Mouse (Mus musculus) limb, embryonic 14.5 days (tissue): ENCODE data around the gene Ttc17. TPM values are rescaled to one million over a fixed set of nuclear protein-coding genes. Genes with fewer than 3 reads are reported as not detected.

Experiments used
- ATAC-seq: fragments of 200-750 bp; cut with Nextera tagmentation; 2 replicates; pipeline ENCODE4 v1.8.0; 2017; ENCODE audit warnings: low read depth, moderate number of reproducible peaks, moderate TSS enrichment; ENCODE audit not compliant: low FRiP score
- DNase-seq: peaks from one replicate; pipeline ENCODE4 v3.0.0-alpha.2; 2015; ENCODE audit warnings: low spot score
- H3K27ac ChIP-seq: fragments of 300-500 bp; sonication (generic); replicated peaks from 2 replicates; pipeline ENCODE4 v1.5.1; 2014; ENCODE audit warnings: low read depth, mild to moderate bottlenecking, low read length, moderate library complexity, mixed read lengths
- H3K27me3 ChIP-seq: fragments of 300-500 bp; sonication (generic); 2 replicates; pipeline ENCODE4 v1.6.1; 2014; ENCODE audit warnings: low read length, mixed read lengths; ENCODE audit not compliant: control insufficient read depth, insufficient read depth
- H3K36me3 ChIP-seq: fragments of 300-500 bp; sonication (generic); 2 replicates; pipeline ENCODE4 v1.6.1; 2014; ENCODE audit warnings: mild to moderate bottlenecking, low read length, moderate library complexity, mixed read lengths; ENCODE audit not compliant: control insufficient read depth, insufficient read depth
- H3K4me1 ChIP-seq: fragments of 300-500 bp; sonication (generic); 2 replicates; pipeline ENCODE4 v1.6.1; 2014; ENCODE audit warnings: antibody characterized with exemption, low read length, mixed read lengths; ENCODE audit not compliant: control insufficient read depth, insufficient read depth
- H3K4me2 ChIP-seq: fragments of 300-500 bp; sonication (generic); replicated peaks from 2 replicates; pipeline ENCODE4 v1.6.1; 2014; ENCODE audit warnings: low read depth, mild to moderate bottlenecking, low read length, moderate library complexity; ENCODE audit not compliant: severe bottlenecking
- H3K4me3 ChIP-seq: fragments of 300-500 bp; sonication (generic); replicated peaks from 2 replicates; pipeline ENCODE4 v1.5.1; 2014; ENCODE audit warnings: low read length
- H3K9ac ChIP-seq: fragments of 300-500 bp; sonication (generic); 2 replicates; pipeline ENCODE4 v1.6.1; 2014; ENCODE audit warnings: mild to moderate bottlenecking, low read depth, low read length, moderate library complexity; ENCODE audit not compliant: severe bottlenecking
- H3K9me3 ChIP-seq: fragments of 300-500 bp; sonication (generic); 2 replicates; pipeline ENCODE4 v1.6.1; 2016; ENCODE audit warnings: low read length; ENCODE audit not compliant: control insufficient read depth
- POLR2A ChIP-seq: fragments of 200-500 bp; IDR thresholded peaks from 2 replicates; pipeline ENCODE4 v1.8.0; 2012; ENCODE audit warnings: inconsistent platforms, mild to moderate bottlenecking, moderate library complexity, borderline replicate concordance; ENCODE audit not compliant: insufficient read depth, insufficient read length; ENCODE audit errors: extremely low read depth
- WGBS: fragments of 180-500 bp; shearing (Covaris S2); extraction: QIAGEN DNeasy Blood & Tissue Kit; methylation state at CpG from one replicate; pipeline ENCODE4 v1.1.7; 2014; 5-methylcytosine and 5-hydroxymethylcytosine counted together
- polyA plus RNA-seq, 2 experiments: library from polyadenylated mRNA; depleted of rRNA in 1 of 2; stranded (reverse) in 1 of 2; unstranded in 1 of 2; fragments of >200 nt; fragmentation: Nextera tagmentation in 1 of 2; extraction: Ambion mirVana in 1 of 2; gene quantifications; 2 replicates each; pipeline versions ENCODE4 v1.2.1 to v1.2.3; 2012 to 2014

The Ttc17 gene
- polyA plus RNA-seq, 2 experiments, result 17.8 to 18.3 TPM

GRCm38 (mm10) chr2:94283526-94283925 lies 123.0 kb downstream of the Ttc17 start:
- ATAC-seq (no peak), DNase-seq (no peak)
- no peaks in the 10 kb centered on the region for H3K27me3 ChIP-seq
- no peak overlapping the region for H3K27ac ChIP-seq
- TF ChIP-seq POLR2A, result no peak
- H3K4me3 ChIP-seq, result no peak overlapping the region
- 80% methylated on average over 6 of the region's 6 CpGs for WGBS
- no peaks in the 10 kb centered on the region for H3K36me3 ChIP-seq
- no peaks in the 10 kb centered on the region for H3K9me3 ChIP-seq
- no peak overlapping the region for H3K9ac ChIP-seq
- H3K4me2 ChIP-seq, result no peak overlapping the region
- H3K4me1 ChIP-seq, result no peaks in the 10 kb centered on the region

DNA sequence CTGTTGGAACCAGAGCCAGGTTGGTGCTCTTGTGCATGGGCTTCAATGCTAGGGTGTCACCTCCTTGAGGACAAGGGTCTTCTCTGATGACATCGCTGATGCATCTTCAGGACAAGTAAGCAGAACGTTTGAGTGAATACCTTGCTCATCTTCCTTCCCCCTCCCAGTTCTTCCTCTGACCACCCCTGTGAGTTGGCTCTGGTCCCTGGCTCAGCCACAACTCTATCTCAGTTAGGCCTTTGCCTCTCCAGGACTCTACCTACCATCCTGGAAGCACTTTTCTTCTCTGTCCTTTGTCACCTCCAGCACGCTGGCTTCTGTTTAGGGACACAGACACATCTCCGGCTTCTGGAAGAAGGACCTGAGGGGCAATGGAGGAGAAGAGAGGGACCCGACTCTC lies 126.9 kb downstream of the Ttc17 start:
- H3K4me2 ChIP-seq, result no peak overlapping the region
- no peak for ATAC-seq
- no peaks in the 10 kb centered on the region for H3K36me3 ChIP-seq
- H3K9me3 ChIP-seq, result no peaks in the 10 kb centered on the region
- no peak overlapping the region for H3K4me3 ChIP-seq
- no peak overlapping the region for H3K9ac ChIP-seq
- no peaks in the 10 kb centered on the region for H3K4me1 ChIP-seq
- H3K27ac ChIP-seq, result no peak overlapping the region
- DNase-seq, result no peak
- TF ChIP-seq POLR2A, result no peak
- H3K27me3 ChIP-seq, result peaks cover 3% of the 10 kb centered on the region; the same call in 1 of the 2 replicates
- WGBS, result 70% methylated on average over 5 of the region's 5 CpGs

DNA sequence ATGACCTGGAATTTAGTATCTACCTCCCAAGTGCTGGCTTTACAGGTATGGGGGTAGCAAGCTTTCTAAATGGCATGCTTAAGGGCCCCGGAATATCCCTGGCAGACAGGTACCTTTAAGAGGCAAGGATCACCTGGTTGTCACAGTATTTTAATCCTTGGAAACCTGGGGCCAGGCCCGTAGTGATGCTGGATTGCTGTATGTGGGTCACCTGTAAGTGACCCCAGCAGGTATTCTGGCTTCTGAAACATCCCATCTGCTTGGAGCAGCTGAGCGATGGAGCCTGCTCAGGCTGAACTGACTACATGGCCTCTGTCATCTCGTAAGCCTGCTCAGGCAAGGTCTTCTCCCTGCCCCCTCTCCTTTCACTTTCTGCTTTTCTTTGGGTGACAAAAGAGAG lies 130.4 kb downstream of the Ttc17 start:
- H3K9ac ChIP-seq, result no peak overlapping the region
- ATAC-seq (no peak), DNase-seq (no peak)
- no peak overlapping the region for H3K4me2 ChIP-seq
- H3K36me3 ChIP-seq, result no peaks in the 10 kb centered on the region
- no peaks in the 10 kb centered on the region for H3K9me3 ChIP-seq
- WGBS, result 73% methylated on average over 4 of the region's 4 CpGs
- H3K4me1 ChIP-seq, result peaks cover 4% of the 10 kb centered on the region; the same call in 1 of the 2 replicates
- peaks cover 7% of the 10 kb centered on the region; the same call in 1 of the 2 replicates for H3K27me3 ChIP-seq
- no peak overlapping the region for H3K27ac ChIP-seq
- TF ChIP-seq POLR2A, result no peak
- no peak overlapping the region for H3K4me3 ChIP-seq

DNA sequence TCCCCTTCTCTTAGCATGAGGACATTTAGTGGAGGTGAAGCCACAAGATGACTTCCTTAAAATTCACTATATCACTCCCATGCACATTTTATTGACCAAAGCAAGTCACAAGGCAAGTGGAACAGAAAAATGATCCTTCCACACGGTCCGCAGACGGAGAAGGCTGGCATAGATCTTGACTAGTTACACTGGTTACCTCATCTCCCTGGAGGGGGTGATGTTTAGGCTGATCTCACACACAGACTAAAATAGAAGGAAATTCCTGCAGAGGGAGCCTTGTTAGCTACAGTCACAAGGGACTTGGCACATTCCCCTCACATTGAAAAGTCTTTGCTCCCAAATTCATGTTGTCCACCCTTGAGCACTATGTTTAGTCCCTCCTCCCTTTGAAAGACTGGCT lies 130.8 kb downstream of the Ttc17 start:
- no peaks in the 10 kb centered on the region for H3K9me3 ChIP-seq
- H3K36me3 ChIP-seq, result no peaks in the 10 kb centered on the region
- DNase-seq, result no peak
- WGBS, result 73% methylated on average over 3 of the region's 3 CpGs
- no peak overlapping the region for H3K9ac ChIP-seq
- H3K4me2 ChIP-seq, result no peak overlapping the region
- peaks cover 7% of the 10 kb centered on the region; the same call in 1 of the 2 replicates for H3K27me3 ChIP-seq
- no peak for TF ChIP-seq POLR2A
- no peak for ATAC-seq
- no peak overlapping the region for H3K4me3 ChIP-seq
- H3K4me1 ChIP-seq, result peaks cover 4% of the 10 kb centered on the region; the same call in 1 of the 2 replicates
- H3K27ac ChIP-seq, result no peak overlapping the region

GRCm38 (mm10) chr2:94273154-94274021 lies 133.1 kb downstream of the Ttc17 start:
- Histone ChIP-seq H3K9ac (peak overlapping the region; percentile 72), H3K4me2 (peak overlapping the region; percentile 98), H3K9me3 (no peaks in the 10 kb centered on the region), H3K36me3 (no peaks in the 10 kb centered on the region), H3K4me1 (peaks cover 4% of the 10 kb centered on the region; the same call in 1 of the 2 replicates), H3K27me3 (peaks cover 7% of the 10 kb centered on the region; the same call in 1 of the 2 replicates), H3K27ac (no peak overlapping the region), H3K4me3 (peak overlapping the region; percentile 59)
- TF ChIP-seq POLR2A, result 0 out of 2 replicates have a peak, but pooled peaks have one; percentile 30
- WGBS, result 6% methylated on average over 42 of the region's 72 CpGs
- ATAC-seq, result peak; percentile 92
- peak; percentile 74 for DNase-seq
